Mouse (Mus musculus): Measurements from ENCODE around the gene Atp8b3.

- TF ChIP-seq CTCF (IDR thresholded peaks at IDR 0.05) (peak; percentile 94), EP300 (IDR thresholded peaks at IDR 0.05; ENCODE audit: insufficient read depth, low read depth, low read length) (peak; percentile 72), POLR2A (IDR thresholded peaks at IDR 0.05; ENCODE audit: insufficient read depth, low read depth, low read length) (peak; percentile 35; the same call in 1 of the 2 replicates)
These were observed 22.4 kb upstream of the Atp8b3 start, which contains the start of gene Rexo1 for GRCm38 (mm10) chr10:80561116-80561944.
